Mouse (Mus musculus) layer of hippocampus, adult 8-10 months (tissue): ENCODE measurements at regions not wholly inside any gene's neighbourhood (a gene's known extent, or its start where the extent isn't known, plus 50 kb on each side); places are given as distances from the start of the nearest gene placed in this dataset.

Experiments
- DNase-seq, 2 experiments: peaks; one replicate each; pipeline ENCODE4 v3.0.0; 2022; ENCODE audit warnings: low spot score in 2 of 2

DNA sequence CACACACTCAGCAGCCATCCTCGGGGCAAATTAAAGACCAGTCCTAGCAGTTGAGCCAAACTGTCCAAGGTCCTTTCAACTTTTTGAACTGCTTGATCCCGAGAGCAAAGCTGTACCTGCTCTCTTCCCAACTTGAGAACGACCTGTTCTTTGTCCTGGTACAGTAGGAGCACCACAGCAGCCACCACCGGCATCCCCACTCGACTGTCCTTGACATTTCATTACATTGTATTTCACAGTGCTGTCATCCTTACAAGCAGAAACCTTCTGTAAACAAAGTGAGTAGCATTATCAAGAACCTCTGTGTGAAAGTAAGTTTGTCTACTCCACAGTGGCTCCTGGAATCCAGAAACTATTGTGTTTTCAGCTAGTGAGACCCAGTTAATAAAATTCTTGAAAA, 240.2 kb upstream of the Zfp462 start:
- DNase-seq, result no peak

- no peak for DNase-seq
Measured at GRCm38 (mm10) chr4:54709751-54710150, 235.1 kb upstream of the Zfp462 start.

- no peak for DNase-seq
Measured at GRCm38 (mm10) chr4:54712929-54713328, 231.9 kb upstream of the Zfp462 start.

DNA sequence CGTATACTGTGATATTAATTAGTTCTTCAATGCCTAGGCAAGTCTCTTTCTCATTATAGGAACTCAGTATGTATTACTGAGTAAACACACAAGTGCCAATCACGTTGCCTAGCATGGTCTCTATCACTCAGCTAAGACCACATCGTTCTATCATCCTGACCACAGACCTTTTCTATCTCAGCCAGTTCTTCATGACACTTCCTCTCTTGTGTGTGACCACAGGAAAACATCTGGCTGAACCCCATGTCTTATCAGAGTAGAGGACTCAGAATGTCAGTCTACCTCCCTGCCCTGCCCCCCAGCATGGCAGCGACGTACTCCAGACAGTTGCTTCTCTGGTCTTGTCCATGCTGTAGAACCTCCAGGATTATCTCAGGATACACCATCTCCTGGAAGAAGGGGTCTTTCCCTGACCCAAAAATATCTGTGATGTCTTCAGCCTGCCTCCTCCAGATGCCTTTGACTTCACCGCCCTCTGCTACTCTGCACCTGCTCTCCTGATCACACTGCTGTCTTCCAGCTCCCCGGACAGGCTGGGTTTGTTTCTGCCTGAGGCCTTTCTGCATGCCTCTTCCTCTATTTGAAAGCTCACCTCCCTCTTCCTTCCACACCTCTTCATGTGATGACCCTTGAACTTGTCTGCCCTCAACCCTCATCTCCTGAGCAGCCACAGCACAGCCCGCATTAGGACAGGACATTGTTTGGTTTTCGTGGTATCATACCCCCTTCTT, 230.1 kb upstream of the Zfp462 start:
- no peak for DNase-seq

DNA sequence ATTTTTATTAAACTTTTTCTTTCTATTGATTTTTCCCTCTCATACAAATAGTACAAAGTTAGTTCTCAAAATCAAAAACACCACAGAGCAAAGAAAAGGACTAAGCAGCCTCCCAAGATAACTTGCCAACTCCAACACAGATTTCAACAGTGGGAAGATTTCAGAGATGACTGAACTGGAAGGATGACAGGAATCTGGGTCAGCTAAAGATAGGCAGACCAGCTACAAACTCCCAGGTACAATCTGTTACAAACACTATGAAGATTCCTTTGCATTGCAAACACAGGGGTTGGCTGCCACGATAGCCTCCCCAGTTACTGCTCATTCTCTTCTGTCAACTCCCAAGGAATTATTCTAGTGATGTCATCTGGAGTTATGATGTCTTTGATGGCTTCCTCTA, 226.8 kb upstream of the Zfp462 start:
- no peak for DNase-seq

DNA sequence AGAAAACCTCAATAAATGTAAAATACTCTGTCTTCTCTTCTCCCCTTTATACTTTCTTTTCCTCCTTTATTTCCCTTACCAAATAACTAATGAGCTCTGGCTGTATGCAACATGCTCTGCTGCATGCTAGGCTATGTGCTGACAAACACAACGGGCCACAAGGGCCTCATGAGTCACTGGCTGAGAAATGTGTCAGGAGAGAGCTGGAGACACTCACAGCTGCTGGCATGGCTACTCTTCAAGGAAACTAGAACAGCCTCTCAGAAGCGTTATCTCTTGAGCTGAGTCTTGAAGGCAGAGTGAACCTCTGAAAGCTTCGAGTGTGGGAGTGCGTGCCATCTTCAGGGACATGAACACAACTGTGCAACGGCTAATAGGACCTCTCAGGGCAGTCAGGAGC, 205.8 kb upstream of the Zfp462 start:
- no peak for DNase-seq

- no peak for DNase-seq
Measured at GRCm38 (mm10) chr4:54751458-54751857, 193.4 kb upstream of the Zfp462 start.

DNA sequence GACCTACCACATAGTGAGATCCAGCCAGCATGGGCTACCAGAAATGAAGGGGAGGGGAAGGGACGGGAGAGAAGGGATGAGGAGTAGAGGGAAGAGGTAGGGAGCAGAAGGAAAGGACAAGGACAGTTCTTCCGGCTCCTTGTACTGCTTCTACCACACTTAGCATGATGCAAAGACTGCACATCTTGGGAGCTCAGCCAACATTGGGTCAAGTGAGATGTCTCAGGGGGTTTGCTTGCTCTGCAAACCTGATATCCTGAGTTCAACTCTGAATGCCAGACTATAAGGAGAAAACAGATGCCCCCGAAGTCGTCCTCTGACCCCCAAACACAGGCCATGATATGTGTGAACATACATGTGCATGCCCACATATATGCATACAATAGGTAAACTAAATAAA, 188.4 kb upstream of the Zfp462 start:
- DNase-seq, result no peak

GRCm38 (mm10) chr4:54757715-54758500, 186.9 kb upstream of the Zfp462 start:
- DNase-seq, result peak; percentile 22 to 37

DNA sequence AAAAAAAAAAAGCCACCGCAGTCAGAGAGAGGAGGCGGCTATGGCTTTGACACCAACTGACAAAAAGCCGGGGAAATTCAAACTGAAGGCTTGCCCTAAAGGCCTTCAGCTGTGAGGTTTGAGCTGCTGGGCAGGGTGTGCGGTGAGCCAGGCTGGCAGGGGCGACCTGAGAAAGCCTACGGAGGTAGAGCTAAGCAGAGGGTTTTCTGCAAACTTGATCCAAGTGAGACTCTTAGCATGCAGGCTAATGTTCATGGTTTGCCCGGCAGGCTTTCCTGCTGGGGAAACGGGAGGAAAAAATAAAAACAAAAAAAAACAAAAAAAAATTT, 186.4 kb upstream of the Zfp462 start:
- DNase-seq, result no peak

GRCm38 (mm10) chr4:54761257-54761656, 183.6 kb upstream of the Zfp462 start:
- no peak for DNase-seq

- DNase-seq, result peak in 1 of 2 experiments; percentile 11
Measured at GRCm38 (mm10) chr4:54765045-54765444, 179.8 kb upstream of the Zfp462 start.

GRCm38 (mm10) chr4:54767506-54768200, 177.2 kb upstream of the Zfp462 start:
- DNase-seq, result no peak

GRCm38 (mm10) chr4:54768836-54769235, 176.0 kb upstream of the Zfp462 start:
- DNase-seq, result no peak

- DNase-seq, result peak in 1 of 2 experiments; percentile 67
Measured at GRCm38 (mm10) chr4:54774066-54774465, 170.8 kb upstream of the Zfp462 start.

DNA sequence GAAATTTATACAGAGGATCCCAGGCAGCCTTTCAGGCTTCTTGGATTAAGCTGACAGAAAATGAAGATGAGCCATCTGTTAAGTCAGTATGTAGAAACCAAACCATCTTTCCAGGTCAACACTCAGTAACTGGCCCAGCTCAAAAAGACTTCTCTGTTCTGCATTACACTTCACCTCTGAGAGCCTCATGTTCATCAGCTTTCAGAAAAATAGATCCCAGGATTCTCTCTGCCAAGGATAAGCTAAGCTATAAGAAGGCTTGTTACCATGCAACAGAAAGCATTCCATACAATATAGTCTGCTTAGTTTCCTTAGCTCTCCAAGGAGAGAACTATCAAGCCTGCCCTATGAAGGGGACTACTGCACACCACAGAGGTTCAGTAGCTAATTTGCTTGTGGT, 170.1 kb upstream of the Zfp462 start:
- DNase-seq, result no peak

DNA sequence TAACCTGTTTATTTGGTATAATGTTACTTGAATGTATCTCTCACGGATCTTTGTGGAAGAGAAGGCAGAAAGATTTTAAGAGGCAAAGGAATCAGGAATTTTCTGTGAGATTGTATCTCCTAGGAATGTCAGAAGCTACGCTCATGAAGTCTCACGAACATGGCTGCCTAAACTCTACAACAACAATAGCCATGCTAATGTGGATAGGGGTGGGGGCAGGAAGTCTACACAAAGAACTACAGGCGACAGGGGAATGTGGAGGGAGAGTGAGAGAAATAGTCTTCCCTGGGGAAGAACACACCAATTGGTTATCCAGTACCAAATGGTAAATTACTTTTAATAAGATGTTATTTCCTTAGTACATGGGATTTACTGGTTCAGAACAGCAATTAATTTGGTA, 164.3 kb upstream of the Zfp462 start:
- DNase-seq, result no peak

GRCm38 (mm10) chr4:54791217-54791742, 153.6 kb upstream of the Zfp462 start:
- DNase-seq, result no peak

DNA sequence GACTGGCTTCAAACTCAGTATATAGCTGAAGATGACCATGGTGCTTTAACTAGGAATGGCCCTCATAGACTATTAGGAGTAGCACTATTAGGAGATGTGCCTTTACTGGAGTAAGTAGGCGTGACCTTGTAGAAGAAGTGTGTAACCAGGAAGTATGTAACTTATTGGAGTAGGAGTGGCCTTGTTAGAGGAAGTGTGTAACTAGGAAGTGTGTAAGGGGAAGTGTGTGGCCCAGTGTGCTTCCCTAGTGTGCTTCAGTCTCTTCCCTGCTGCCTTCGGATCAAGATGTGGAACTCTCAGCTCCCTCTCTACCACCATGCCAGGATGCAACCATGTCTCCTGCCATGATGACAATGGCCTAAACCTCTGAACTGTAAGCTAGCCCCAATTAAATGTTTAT, 151.0 kb upstream of the Zfp462 start:
- no peak for DNase-seq

DNA sequence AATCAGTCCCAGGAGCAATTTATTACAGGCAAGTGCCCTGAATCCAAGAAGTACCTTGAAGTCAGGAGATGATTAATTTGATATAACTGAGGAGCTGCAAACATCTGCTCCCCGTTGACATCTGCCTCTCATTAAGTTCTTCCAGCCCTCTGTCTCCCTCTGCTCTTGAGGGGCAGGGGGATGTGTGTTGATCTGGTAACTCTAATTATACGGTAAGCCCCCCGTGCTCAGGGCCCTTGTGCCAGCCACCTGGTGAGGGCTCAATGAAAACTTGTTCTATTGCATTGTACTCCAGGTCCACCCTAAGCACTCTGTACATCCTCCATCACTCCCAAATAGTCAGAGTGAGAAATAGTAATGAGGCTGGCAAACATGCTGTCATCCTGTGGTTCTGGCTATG, 149.6 kb upstream of the Zfp462 start:
- no peak for DNase-seq

- no peak for DNase-seq
Measured at GRCm38 (mm10) chr4:54798523-54798922, 146.3 kb upstream of the Zfp462 start.

DNA sequence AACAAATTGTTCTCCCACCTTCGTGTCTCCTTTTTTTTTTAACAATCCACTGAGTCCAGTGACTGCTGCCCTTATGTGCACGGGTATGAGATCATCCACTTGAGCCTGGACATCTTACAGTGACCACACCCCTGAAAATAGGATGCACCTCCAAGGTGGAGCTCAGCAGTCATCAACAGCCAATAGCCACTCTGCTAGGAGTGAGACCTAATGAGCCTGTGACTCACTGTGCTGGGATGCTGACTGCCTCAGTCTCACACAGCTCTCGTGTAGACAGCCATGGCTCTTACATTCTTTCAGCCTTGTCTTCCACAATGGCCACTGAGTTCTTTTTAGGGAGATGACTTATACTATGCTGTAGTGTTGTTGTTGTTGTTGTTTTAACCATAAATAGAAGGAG, 133.7 kb upstream of the Zfp462 start:
- DNase-seq, result no peak
